Mouse (Mus musculus): ENCODE results near the gene Scamp2.

Gene Scamp2

GRCm38 (mm10) chr9:57597929-57598382, 37.2 kb downstream of the Scamp2 start:
- peak in 1 of 2 experiments; percentile 39 for DNase-seq

- DNase-seq: peak; percentile 48 to 75
Observed at GRCm38 (mm10) chr9:57598851-57599563, 38.3 kb downstream of the Scamp2 start.

GRCm38 (mm10) chr9:57600620-57601352, 40.0 kb downstream of the Scamp2 start:
- peak in 1 of 2 experiments; percentile 34 for DNase-seq

GRCm38 (mm10) chr9:57601353-57601706, 40.6 kb downstream of the Scamp2 start:
- DNase-seq: no peak

GRCm38 (mm10) chr9:57602098-57602497, 41.4 kb downstream of the Scamp2 start:
- DNase-seq: no peak

- DNase-seq: no peak
Observed at GRCm38 (mm10) chr9:57604875-57605274, 44.1 kb downstream of the Scamp2 start.

- no peak for DNase-seq
Observed at GRCm38 (mm10) chr9:57605503-57605902, 44.8 kb downstream of the Scamp2 start.

- DNase-seq: peak; percentile 59 to 61
Observed at GRCm38 (mm10) chr9:57606139-57606851, 45.6 kb downstream of the Scamp2 start, which contains the start of gene Cplx3. Cplx3 (minus strand) TSS chr9:57606281.

- DNase-seq: no peak
Observed at GRCm38 (mm10) chr9:57609803-57610202, 49.1 kb downstream of the Scamp2 start.

GRCm38 (mm10) chr9:57610359-57610826, 49.6 kb downstream of the Scamp2 start:
- DNase-seq: no peak

GRCm38 (mm10) chr9:57612587-57612986, 51.8 kb downstream of the Scamp2 start:
- no peak for DNase-seq

- DNase-seq: no peak
Observed at GRCm38 (mm10) chr9:57613975-57614374, 53.2 kb downstream of the Scamp2 start.

- no peak for DNase-seq
Observed at GRCm38 (mm10) chr9:57614786-57615185, 54.0 kb downstream of the Scamp2 start.

GRCm38 (mm10) chr9:57617556-57618169, 56.9 kb downstream of the Scamp2 start:
- no peak for DNase-seq

GRCm38 (mm10) chr9:57618854-57619253, 58.1 kb downstream of the Scamp2 start:
- no peak for DNase-seq

- no peak for DNase-seq
Observed at GRCm38 (mm10) chr9:57620674-57621073, 59.9 kb downstream of the Scamp2 start, which contains the start of gene Lman1l. Lman1l (minus strand) TSS chr9:57620774.

- no peak for DNase-seq
Observed at GRCm38 (mm10) chr9:57624295-57624694, 63.6 kb downstream of the Scamp2 start.

GRCm38 (mm10) chr9:57625674-57626500, 65.1 kb downstream of the Scamp2 start:
- no peak for DNase-seq

- DNase-seq: no peak
Observed at GRCm38 (mm10) chr9:57627191-57627590, 66.4 kb downstream of the Scamp2 start.

GRCm38 (mm10) chr9:57627892-57628291, 67.1 kb downstream of the Scamp2 start:
- DNase-seq: no peak

GRCm38 (mm10) chr9:57628717-57629116, 68.0 kb downstream of the Scamp2 start:
- no peak for DNase-seq

All from kidney, adult 8-10 months (tissue).